Mouse (Mus musculus) liver, embryonic 13.5 days (tissue): ENCODE measurements around the gene Ctnnbip1. TPM values are rescaled to one million over a fixed set of nuclear protein-coding genes. Genes with fewer than 3 reads are reported as not detected.
"Not testable (repeated sequence)": the region's sequence is repeated elsewhere in the genome, so short reads cannot be mapped to it uniquely, and the experiment has no call there.

Experiments
- ATAC-seq: fragments of 200-750 bp; cut with Nextera tagmentation; 2 replicates; pipeline ENCODE4 v1.8.0; 2017; ENCODE audit warnings: low read depth, mild to moderate bottlenecking, moderate number of reproducible peaks, moderate library complexity
- DNase-seq: peaks from one replicate; pipeline ENCODE4 v3.0.0; 2022
- H3K27ac ChIP-seq: fragments of 300-500 bp; sonication (generic); 2 replicates; pipeline ENCODE4 v1.5.1; 2015; ENCODE audit warnings: moderate library complexity, mild to moderate bottlenecking, inconsistent platforms
- H3K27me3 ChIP-seq: fragments of 300-500 bp; sonication (generic); 2 replicates; pipeline ENCODE4 v1.6.1; 2015; ENCODE audit warnings: mild to moderate bottlenecking, inconsistent platforms
- H3K36me3 ChIP-seq: fragments of 300-500 bp; sonication (generic); 2 replicates; pipeline ENCODE4 v1.6.1; 2015; ENCODE audit warnings: mild to moderate bottlenecking, inconsistent platforms
- H3K4me1 ChIP-seq: fragments of 300-500 bp; sonication (generic); replicated peaks from 2 replicates; pipeline ENCODE4 v1.6.1; 2015; ENCODE audit warnings: inconsistent platforms
- H3K4me2 ChIP-seq: fragments of 300-500 bp; sonication (generic); 2 replicates; pipeline ENCODE4 v1.6.1; 2015; ENCODE audit warnings: inconsistent platforms, mild to moderate bottlenecking, moderate library complexity
- H3K4me3 ChIP-seq: fragments of 300-500 bp; sonication (generic); replicated peaks from 2 replicates; pipeline ENCODE4 v1.5.1; 2015; ENCODE audit warnings: mild to moderate bottlenecking, inconsistent platforms
- H3K9ac ChIP-seq: fragments of 300-500 bp; sonication (generic); 2 replicates; pipeline ENCODE4 v1.6.1; 2015; ENCODE audit warnings: mild to moderate bottlenecking, inconsistent platforms
- H3K9me3 ChIP-seq: fragments of 300-500 bp; sonication (generic); replicated peaks from 2 replicates; pipeline ENCODE4 v1.6.1; 2016; ENCODE audit warnings: inconsistent platforms
- WGBS: fragments of 180-500 bp; shearing (Covaris S2); methylation state at CpG from one replicate; pipeline ENCODE4 v1.1.7; 2015; ENCODE audit not compliant: insufficient replicate concordance; 5-methylcytosine and 5-hydroxymethylcytosine counted together
- microRNA-seq: library from miRNA; unstranded; fragments of <30 nt; microRNA quantifications from one replicate; pipeline ENCODE4, GENCODE M21; 2016
- polyA plus RNA-seq: library from polyadenylated mRNA; unstranded; fragments of >200 nt; fragmentation: Nextera tagmentation; extraction: Ambion mirVana; gene quantifications from 2 replicates; pipeline ENCODE4 v1.2.1, GENCODE M21; 2015

Gene Ctnnbip1
- polyA plus RNA-seq, 1 experiment from 2014 or later: 6.5 TPM

DNA sequence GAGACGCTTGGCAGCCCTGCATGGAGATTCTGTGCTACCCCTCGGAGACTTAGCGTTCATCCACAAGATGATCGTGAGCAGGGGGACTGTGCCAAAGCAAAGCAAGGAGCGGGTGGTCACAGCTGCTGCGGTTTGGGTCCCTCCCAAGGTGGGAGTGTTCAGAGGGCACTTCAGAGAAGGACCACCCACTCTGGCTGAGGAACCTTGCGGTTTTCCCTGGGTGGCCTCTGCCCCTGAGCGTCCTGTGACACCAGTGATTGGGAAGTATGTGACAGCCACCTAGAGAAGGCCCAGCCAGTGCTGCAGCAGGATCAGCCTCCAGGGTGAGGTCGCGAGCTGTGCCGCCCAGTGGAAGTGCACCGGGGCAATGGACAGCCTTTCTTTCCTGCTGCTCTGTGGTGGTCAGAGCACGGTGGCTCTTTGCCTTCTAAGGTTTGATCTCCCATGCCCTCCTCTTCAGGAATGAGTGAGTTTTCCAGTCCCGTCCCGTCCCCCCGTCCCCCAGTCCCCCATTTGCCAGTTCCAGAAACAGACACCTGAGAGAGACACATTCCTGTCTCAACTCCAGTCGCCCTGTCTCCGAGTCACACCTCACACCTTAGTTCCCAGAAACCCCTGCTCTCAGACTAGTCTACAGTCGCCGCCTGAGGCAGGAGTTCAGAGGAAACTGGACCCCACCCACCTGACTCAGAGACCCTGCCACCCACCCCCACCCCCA lies 89.7 kb downstream of the Ctnnbip1 start:
- DNase-seq (no peak), ATAC-seq (no peak)
- H3K4me2 ChIP-seq: no peak overlapping the region
- H3K27ac ChIP-seq: no peak overlapping the region
- H3K4me1 ChIP-seq: peaks cover 9% of the 10 kb centered on the region; the same call in 1 of the 2 replicates
- 43% methylated on average over 20 of the region's 20 CpGs for WGBS
- no peaks in the 10 kb centered on the region for H3K9me3 ChIP-seq
- H3K4me3 ChIP-seq: no peak overlapping the region
- no peaks in the 10 kb centered on the region for H3K36me3 ChIP-seq
- no peak overlapping the region for H3K9ac ChIP-seq
- H3K27me3 ChIP-seq: no peaks in the 10 kb centered on the region

DNA sequence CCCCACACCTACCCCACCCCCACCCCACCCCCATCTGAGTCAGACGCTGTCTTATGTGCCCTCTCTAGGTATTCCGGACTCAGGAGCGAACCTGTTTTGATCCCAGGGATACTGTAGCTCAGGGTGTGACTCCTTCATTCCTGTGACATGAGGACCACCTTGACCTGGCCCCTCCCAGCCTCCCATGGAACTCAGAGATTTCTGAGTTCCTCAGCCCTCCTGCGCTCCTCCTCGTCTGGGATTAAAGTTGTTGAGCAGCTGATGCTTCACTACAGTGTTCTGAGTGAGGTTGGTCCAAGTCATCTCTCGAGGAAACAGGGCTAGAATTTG lies 90.2 kb downstream of the Ctnnbip1 start:
- ATAC-seq: no peak
- Histone ChIP-seq H3K27me3 (no peaks in the 10 kb centered on the region), H3K4me1 (peaks cover 9% of the 10 kb centered on the region; the same call in 1 of the 2 replicates), H3K36me3 (no peaks in the 10 kb centered on the region), H3K27ac (no peak overlapping the region), H3K9ac (no peak overlapping the region), H3K4me2 (no peak overlapping the region), H3K9me3 (no peaks in the 10 kb centered on the region), H3K4me3 (no peak overlapping the region)
- WGBS: 70% methylated on average over 6 of the region's 6 CpGs
- DNase-seq: no peak

DNA sequence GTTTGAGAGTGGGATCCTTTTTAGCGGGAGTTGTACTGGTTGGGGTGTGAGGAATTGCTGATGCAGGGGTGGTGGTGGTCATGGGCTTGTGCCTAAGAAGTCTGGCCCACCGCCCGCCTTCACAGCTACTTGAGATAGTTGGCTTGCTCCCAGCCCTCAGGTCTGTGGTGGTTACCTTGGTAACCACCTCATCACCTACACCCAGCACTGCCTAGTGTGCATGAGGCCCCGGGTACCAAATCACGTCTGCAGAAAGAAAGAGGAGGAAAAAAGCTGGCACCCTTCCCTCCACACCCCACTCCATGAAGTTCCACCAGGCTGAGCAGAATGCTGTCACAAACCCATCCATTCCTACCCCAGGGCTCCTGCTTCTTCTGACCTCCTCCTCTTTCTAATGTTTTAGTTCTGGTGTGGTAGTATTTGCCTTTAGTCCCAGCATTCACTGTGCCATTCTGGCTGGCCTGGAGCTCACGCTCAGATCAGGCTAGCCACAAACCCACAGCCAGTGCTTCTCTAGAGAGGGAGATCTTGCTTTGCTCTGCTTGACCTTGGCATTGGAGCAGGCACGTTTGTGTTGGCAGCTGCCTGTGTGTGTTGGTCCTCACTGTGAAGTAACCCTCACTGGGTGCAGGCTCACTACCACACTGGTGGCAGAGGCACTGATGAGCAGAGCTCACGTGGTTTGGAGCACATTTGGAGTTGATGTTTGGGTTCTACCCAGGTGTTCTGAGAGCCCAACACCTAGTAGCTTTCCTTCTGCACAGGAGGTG lies 91.4 kb downstream of the Ctnnbip1 start:
- Histone ChIP-seq H3K9ac (no peak overlapping the region), H3K9me3 (no peaks in the 10 kb centered on the region), H3K36me3 (no peaks in the 10 kb centered on the region), H3K4me2 (no peak overlapping the region), H3K27me3 (no peaks in the 10 kb centered on the region), H3K4me3 (no peak overlapping the region), H3K4me1 (peaks cover 9% of the 10 kb centered on the region; the same call in 1 of the 2 replicates), H3K27ac (no peak overlapping the region)
- ATAC-seq: no peak
- DNase-seq: no peak
- 55% methylated on average over 8 of the region's 8 CpGs for WGBS

DNA sequence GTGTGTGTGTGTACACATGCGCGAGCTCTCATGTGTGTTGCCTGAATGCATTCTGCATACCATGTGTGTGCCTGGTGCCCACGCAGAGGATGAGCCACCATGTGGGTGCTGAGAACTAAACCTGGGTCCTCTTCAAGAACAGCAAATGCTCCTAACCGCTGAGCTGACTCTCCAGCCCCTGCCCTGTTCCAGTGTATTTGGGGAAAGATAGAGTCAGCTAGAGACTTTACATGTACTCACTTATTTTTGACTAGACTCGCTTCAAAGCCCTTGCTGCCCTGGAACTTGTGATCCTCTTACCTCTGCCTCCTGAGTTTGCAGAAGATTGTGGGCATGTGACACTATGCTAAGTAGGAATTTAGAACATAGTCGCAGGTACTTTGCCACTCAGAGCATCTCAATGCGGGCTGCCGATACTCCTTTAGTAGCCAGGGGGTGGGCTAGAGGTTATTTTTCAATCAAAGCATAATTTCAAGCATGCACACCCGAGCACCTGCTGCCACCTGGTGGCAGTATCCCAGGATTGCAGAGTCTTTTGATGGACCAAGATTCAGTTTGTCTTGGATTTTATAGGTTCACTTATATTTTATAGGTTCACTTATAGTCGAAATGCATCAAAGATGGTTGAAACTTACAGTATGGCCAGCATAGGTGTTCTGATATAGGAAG lies 93.5 kb downstream of the Ctnnbip1 start:
- DNase-seq (no peak), ATAC-seq (no peak)
- Histone ChIP-seq H3K4me3 (no peak overlapping the region), H3K27ac (no peak overlapping the region), H3K9ac (no peak overlapping the region), H3K4me1 (peaks cover 9% of the 10 kb centered on the region; the same call in 1 of the 2 replicates), H3K4me2 (no peak overlapping the region), H3K27me3 (no peaks in the 10 kb centered on the region), H3K9me3 (no peaks in the 10 kb centered on the region), H3K36me3 (no peaks in the 10 kb centered on the region)
- 44% methylated on average over 10 of the region's 10 CpGs for WGBS

DNA sequence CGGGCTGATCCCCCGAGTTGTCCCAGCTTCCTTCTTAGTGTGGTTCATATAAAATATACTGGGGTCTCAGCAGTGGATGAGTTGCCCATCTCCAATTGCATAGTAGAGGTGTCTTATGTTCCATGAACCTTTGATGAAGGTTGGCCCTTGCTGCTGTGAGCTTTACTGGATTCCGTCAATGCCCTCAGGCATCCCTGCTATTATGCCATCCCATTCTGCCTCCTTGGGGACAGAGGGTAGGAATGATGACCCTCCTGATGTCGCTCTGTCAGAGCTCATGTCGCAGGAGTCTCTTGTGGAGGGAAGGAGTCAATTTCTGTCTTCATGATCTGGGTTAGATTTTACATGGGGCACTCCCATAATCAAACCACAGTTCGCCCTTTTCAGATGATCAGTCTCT lies 95.5 kb downstream of the Ctnnbip1 start:
- WGBS: 63% methylated on average over 6 of the region's 6 CpGs
- DNase-seq, H3K27ac ChIP-seq, ATAC-seq, H3K4me2 ChIP-seq, H3K4me3 ChIP-seq, H3K36me3 ChIP-seq, H3K9me3 ChIP-seq, H3K27me3 ChIP-seq, H3K4me1 ChIP-seq, H3K9ac ChIP-seq: not testable (repeated sequence)

DNA sequence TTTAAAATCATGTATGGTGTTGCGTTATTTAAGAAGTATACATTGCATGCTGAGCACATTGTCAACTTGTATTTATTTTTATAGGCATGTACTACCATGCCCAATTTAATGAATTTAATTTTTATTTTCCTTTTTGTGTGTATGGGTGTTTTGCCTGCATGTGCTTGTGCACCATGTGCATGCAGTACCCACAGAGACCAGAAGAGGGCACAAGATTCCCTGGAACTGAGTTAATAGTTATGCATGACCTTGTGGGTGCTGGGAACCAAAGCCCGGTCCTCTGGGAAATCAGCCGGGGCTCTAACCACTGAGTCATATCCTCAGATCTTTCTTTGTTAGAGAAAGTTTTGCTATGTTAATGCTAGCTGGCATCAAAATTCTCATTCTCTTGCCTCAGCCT lies 96.8 kb downstream of the Ctnnbip1 start:
- no peaks in the 10 kb centered on the region for H3K9me3 ChIP-seq
- H3K9ac ChIP-seq: no peak overlapping the region
- no peak overlapping the region for H3K4me2 ChIP-seq
- WGBS: 90% methylated on average over 3 of the region's 3 CpGs
- no peaks in the 10 kb centered on the region for H3K27me3 ChIP-seq
- DNase-seq (no peak), ATAC-seq (no peak)
- no peaks in the 10 kb centered on the region for H3K36me3 ChIP-seq
- H3K27ac ChIP-seq: no peak overlapping the region
- H3K4me3 ChIP-seq: no peak overlapping the region
- H3K4me1 ChIP-seq: no peaks in the 10 kb centered on the region

Small RNA genes lying within 50 kb of the gene (microRNA-seq; reads per million reads assigned to microRNA genes)
- not detected for gene Mir5616

Other genes with a start within 250 kb of the Ctnnbip1 start
- 5.1 and 6.7 TPM in 2 replicates for gene Kif1b, start 210.5 kb upstream of the Ctnnbip1 start, polyA plus RNA-seq
- 11.9 and 14.2 TPM in 2 replicates for gene Ube4b, start 91.5 kb upstream of the Ctnnbip1 start, polyA plus RNA-seq
- not detected in 2 replicates for gene Rbp7, start 63.3 kb upstream of the Ctnnbip1 start, polyA plus RNA-seq
- 0.19 TPM in 1 of 2 replicates, not detected in the other for gene Tmem274, start 40.9 kb upstream of the Ctnnbip1 start, polyA plus RNA-seq
- gene Nmnat1, start 33.0 kb upstream of the Ctnnbip1 start, polyA plus RNA-seq: 6.5 and 6.7 TPM in 2 replicates
- 19.6 and 20.5 TPM in 2 replicates for gene Lzic, start 33.0 kb upstream of the Ctnnbip1 start, polyA plus RNA-seq
- gene Clstn1, start 68.2 kb downstream of the Ctnnbip1 start, polyA plus RNA-seq: 2.6 and 2.9 TPM in 2 replicates
- gene Pik3cd, start 184.3 kb downstream of the Ctnnbip1 start, polyA plus RNA-seq: 5.6 and 6.4 TPM in 2 replicates
- gene Tmem201, start 219.8 kb downstream of the Ctnnbip1 start, polyA plus RNA-seq: 6.9 and 8.4 TPM in 2 replicates